Mouse (Mus musculus) olfactory bulb, adult 2 months (tissue): ENCODE measurements around the gene Lrrc46. TPM values are rescaled to one million over a fixed set of nuclear protein-coding genes. Genes with fewer than 3 reads are reported as not detected.

Experiments
- H3K27ac ChIP-seq: fragments of 200-500 bp; 2 replicates; pipeline ENCODE4 v1.5.1; 2012; ENCODE audit warnings: low read depth, low read length; ENCODE audit not compliant: insufficient read depth
- H3K4me1 ChIP-seq: fragments of 200-500 bp; 2 replicates; pipeline ENCODE4 v1.6.1; 2012; ENCODE audit warnings: low read length; ENCODE audit not compliant: control insufficient read depth, insufficient read depth
- H3K4me3 ChIP-seq: fragments of 200-500 bp; 2 replicates; pipeline ENCODE4 v1.5.1; 2012; ENCODE audit warnings: mild to moderate bottlenecking, low read depth, low read length, moderate library complexity; ENCODE audit not compliant: insufficient read depth
- CTCF ChIP-seq: fragments of 200-500 bp; IDR thresholded peaks from 2 replicates; pipeline ENCODE4 v1.5.1; 2012; ENCODE audit warnings: low read depth, mild to moderate bottlenecking, low read length, moderate library complexity; ENCODE audit not compliant: insufficient read depth
- POLR2A ChIP-seq: fragments of 200-500 bp; IDR thresholded peaks from 2 replicates; pipeline ENCODE4 v1.6.1; 2012; ENCODE audit warnings: mild to moderate bottlenecking, low read depth, low read length, moderate library complexity; ENCODE audit not compliant: insufficient read depth
- WGBS: fragments of 180-500 bp; shearing (Covaris S2); methylation state at CpG from one replicate; pipeline ENCODE4 v1.1.7; 2018; 5-methylcytosine and 5-hydroxymethylcytosine counted together
- polyA plus RNA-seq: library from polyadenylated mRNA; stranded (reverse); fragments of >200 nt; gene quantifications from 2 replicates; pipeline ENCODE4 v1.2.4, GENCODE M21; 2012; ENCODE audit warnings: low replicate concordance; ENCODE audit not compliant: missing spikeins, insufficient read depth, insufficient read length

Gene Lrrc46
- polyA plus RNA-seq, 1 experiment, result not detected

DNA sequence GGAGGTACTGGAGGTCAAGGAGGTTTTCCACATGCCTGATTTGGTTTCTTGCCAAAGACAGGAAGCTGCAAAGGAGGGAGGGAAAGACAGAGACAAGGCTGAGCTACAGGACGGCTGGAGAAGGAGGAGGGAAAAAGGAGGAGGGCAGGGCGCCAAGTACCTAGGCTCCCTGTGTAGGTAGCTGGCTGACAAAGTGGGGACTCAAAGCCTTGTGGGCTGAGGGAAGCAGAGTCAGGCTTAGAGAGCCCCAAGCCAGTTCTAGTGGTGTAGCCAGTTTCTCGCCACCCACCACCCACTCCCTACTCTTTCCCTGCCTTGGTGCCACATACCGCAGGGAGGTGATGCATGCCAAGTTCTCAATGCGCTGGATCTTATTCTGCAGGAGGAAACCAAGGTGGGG lies 5.1 kb downstream of the Lrrc46 start:
- no peak overlapping the region for H3K27ac ChIP-seq
- peaks cover 4% of the 10 kb centered on the region; the same call in 1 of the 2 replicates for H3K4me1 ChIP-seq
- TF ChIP-seq POLR2A, result no peak
- TF ChIP-seq CTCF, result no peak
- H3K4me3 ChIP-seq, result no peak overlapping the region
- 68% methylated on average over 5 of the region's 5 CpGs for WGBS

GRCm38 (mm10) chr11:97033781-97034180 lies 7.4 kb downstream of the Lrrc46 start:
- 96% methylated on average over 4 of the region's 4 CpGs for WGBS
- Histone ChIP-seq H3K4me1 (peaks cover 5% of the 10 kb centered on the region), H3K27ac (no peak overlapping the region), H3K4me3 (no peak overlapping the region)
- no peak for TF ChIP-seq POLR2A
- TF ChIP-seq CTCF, result no peak

- peaks cover 5% of the 10 kb centered on the region for H3K4me1 ChIP-seq
- TF ChIP-seq POLR2A (no peak), CTCF (no peak)
- WGBS, result 95% methylated on average over 4 of the region's 4 CpGs
Measured at GRCm38 (mm10) chr11:97032499-97032898, 8.7 kb downstream of the Lrrc46 start.

DNA sequence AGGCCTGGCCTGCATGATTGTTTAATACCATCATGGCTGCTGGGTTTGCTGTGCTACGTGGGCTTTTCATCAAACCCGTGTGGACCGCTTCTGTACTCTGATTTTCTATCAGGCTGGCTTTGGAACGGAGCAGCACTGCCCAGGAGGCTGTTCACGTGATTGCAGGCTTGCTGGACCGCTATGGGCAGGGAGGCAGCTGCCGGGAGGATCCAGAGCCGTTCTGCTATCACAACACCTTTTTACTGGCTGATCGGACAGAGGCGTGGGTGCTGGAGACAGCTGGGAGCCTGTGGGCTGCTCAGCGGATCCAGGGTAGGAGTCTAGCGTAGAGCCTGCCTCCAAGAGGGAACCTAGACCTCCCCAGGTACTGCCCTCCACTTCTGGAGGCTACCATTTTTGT lies 9.2 kb downstream of the Lrrc46 start:
- Histone ChIP-seq H3K4me1 (peaks cover 5% of the 10 kb centered on the region), H3K4me3 (no peak overlapping the region), H3K27ac (no peak overlapping the region)
- TF ChIP-seq POLR2A (no peak), CTCF (no peak)
- 80% methylated on average over 12 of the region's 12 CpGs for WGBS

More at GRCm38 (mm10) chr11:97032499-97032898, 8.7 kb downstream of the Lrrc46 start:
- Histone ChIP-seq H3K4me3 (no peak overlapping the region), H3K27ac (no peak overlapping the region)

GRCm38 (mm10) chr11:97030426-97030825 lies 10.8 kb downstream of the Lrrc46 start:
- H3K4me1 ChIP-seq, result peaks cover 10% of the 10 kb centered on the region
- TF ChIP-seq POLR2A (no peak), CTCF (no peak)
- H3K27ac ChIP-seq, result no peak overlapping the region
- WGBS, result 18% methylated on average over 15 of the region's 15 CpGs
- peak overlapping the region; percentile 87 for H3K4me3 ChIP-seq

DNA sequence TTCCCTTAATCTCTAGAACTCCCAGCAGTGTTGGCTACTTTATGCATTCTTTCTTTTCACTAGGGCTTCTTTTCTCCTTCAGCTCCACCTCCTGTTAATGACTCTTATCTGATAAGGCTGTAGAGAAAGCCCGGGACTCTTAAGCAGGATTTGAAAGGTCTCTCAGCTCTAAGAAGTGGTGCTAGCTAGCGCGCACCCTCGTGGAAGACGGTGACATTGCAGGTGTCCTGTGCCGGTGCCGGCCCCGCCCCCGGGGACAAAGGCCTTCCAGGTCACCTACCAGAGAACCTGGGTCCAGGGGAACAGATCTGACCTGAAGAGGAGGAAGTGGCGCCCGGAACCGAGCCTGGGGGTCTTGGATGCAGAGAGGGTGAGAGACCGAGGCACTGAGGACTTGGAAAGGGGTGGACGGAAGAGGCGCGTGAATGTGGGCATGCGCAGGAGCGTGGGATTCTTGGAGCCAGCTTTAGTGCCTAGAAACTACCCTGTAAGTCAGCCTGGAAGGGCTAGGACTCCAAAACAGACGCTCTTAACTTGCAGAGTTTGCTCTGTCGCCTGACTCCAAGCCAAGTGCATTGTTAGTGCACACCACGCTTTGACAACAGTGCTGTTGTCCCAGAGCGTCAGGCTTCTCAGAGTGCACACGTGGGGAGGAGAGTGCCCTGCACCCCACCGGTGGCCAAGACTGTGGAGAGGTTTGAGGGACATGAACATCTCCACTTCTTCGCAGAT lies 11.4 kb downstream of the Lrrc46 start, which contains the start of gene Scrn2:
Scrn2 (plus strand) TSS at position 253 of the 732 bp plus-strand sequence.
- TF ChIP-seq POLR2A (no peak), CTCF (peak; percentile 97)
- Histone ChIP-seq H3K4me3 (peak within 1 kb of the TSS; percentile 87), H3K4me1 (peaks cover 10% of the 10 kb centered on the region), H3K27ac (no peak within 1 kb of the TSS)
- 1% methylated on average over 25 of the region's 25 CpGs for WGBS

- TF ChIP-seq CTCF (peak; percentile 94), POLR2A (no peak)
- H3K27ac ChIP-seq, result no peak overlapping the region
- H3K4me3 ChIP-seq, result peak overlapping the region; percentile 9; the same call in 1 of the 2 replicates
- H3K4me1 ChIP-seq, result peaks cover 25% of the 10 kb centered on the region
- 7% methylated on average over 17 of the region's 17 CpGs for WGBS
Measured at GRCm38 (mm10) chr11:97025721-97026344, 15.4 kb downstream of the Lrrc46 start.

GRCm38 (mm10) chr11:97024977-97025376 lies 16.2 kb downstream of the Lrrc46 start:
- Histone ChIP-seq H3K4me1 (peaks cover 20% of the 10 kb centered on the region), H3K27ac (no peak overlapping the region), H3K4me3 (no peak overlapping the region)
- TF ChIP-seq POLR2A (no peak), CTCF (no peak)
- WGBS, result 75% methylated on average over 10 of the region's 10 CpGs

GRCm38 (mm10) chr11:97021873-97022484 lies 19.2 kb downstream of the Lrrc46 start:
- under 1% methylated on average over 50 of the region's 50 CpGs for WGBS

More at GRCm38 (mm10) chr11:97021873-97022484, 19.2 kb downstream of the Lrrc46 start:
- H3K27ac ChIP-seq, result no peak overlapping the region
- TF ChIP-seq POLR2A (no peak), CTCF (peak; percentile 38)
- H3K4me3 ChIP-seq, result peak overlapping the region; percentile 53
- peaks cover 24% of the 10 kb centered on the region for H3K4me1 ChIP-seq
